Mouse (Mus musculus) layer of hippocampus, adult 6 months (tissue): ENCODE data around the gene Sugp1. TPM values are rescaled to one million over a fixed set of nuclear protein-coding genes. Genes with fewer than 3 reads are reported as not detected.
A peak's percentile ranks its signal among the peaks of the same experiment; 100 is the strongest.

ENCODE experiments used
- long read RNA-seq, 2 experiments: library from polyadenylated mRNA; unstranded; transcript quantifications; one replicate each; pipeline ENCODE4 v2.0.0; 2019 to 2020
- microRNA-seq: library from miRNA; unstranded; fragments of <30 nt; microRNA quantifications from one replicate; pipeline ENCODE4 v1.2.0, GENCODE M21; 2020
- polyA plus RNA-seq: library from polyadenylated mRNA; unstranded; fragments of <200 nt; fragmentation: Nextera tagmentation; gene quantifications from 2 replicates; pipeline ENCODE4 v1.2.3, GENCODE M21; 2021

Sugp1 gene
- 30.2 and 31.7 TPM in 2 replicates for polyA plus RNA-seq
- long read RNA-seq, experiment 1, transcript Sugp1-201 (14 exons, 2,681 nt), result major isoform, 65 of 97 reads
- long read RNA-seq, experiment 1, partial matches to known transcripts, result 15 of 97 reads
- long read RNA-seq, experiment 1, other reads (novel, unspliced or antisense), result 15 of 97 reads
- long read RNA-seq, experiment 2, transcript Sugp1-201 (14 exons, 2,681 nt), result major isoform, 245 of 346 reads
- long read RNA-seq, experiment 2, transcript Sugp1-203 (4 exons, 2,239 nt), result minor isoform, 20 of 346 reads
- long read RNA-seq, experiment 2, partial matches to known transcripts, result 15 of 346 reads
- long read RNA-seq, experiment 2, other reads (novel, unspliced or antisense), result 65 of 346 reads

DNA sequence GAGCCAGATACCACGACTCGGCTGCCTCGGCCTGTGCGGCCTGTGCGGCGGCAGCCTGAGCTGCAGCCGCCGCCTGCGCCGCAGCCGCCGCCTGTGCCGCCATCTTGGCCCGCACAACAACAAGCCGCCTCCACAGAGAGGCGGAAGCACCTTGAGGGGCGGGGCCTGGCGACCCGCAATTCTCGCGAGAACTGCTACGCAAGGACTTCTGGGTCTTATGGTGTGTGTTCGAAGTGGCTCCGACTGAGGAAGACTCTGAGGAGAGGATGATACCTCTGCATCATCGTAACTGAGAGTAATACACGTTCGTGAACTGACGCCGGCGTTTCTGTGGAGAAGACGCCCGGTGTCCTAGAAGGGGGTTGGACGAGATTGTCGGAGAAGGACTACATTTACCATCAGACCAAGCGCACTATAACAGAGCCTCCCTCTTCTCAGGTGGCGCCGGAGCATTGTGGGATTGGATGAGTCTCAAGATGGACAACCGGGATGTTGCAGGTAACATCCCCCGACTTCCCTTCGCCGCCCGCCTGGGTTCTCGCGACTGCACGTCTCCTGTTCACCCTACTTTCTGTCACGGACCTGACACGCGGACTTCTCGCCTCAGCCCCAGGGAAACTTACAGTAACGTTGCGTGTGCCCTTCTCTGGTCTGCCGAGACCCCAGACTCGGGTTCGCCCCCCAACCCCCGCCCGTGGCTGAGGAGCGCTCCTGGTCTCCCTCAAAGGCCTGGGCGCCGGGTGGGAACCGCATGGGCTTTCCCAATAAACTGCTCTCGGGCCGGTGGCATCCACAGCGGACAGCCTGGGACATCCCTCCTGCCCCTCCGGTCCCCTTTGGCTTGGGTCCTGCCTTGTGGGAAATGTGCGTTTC, at the start of gene Sugp1, which contains the start of gene Mau2:
Sugp1 (plus strand) TSS at position 231 of the 873 bp plus-strand sequence.
Mau2 (minus strand) TSS at position 152 of the 873 bp plus-strand sequence.

DNA sequence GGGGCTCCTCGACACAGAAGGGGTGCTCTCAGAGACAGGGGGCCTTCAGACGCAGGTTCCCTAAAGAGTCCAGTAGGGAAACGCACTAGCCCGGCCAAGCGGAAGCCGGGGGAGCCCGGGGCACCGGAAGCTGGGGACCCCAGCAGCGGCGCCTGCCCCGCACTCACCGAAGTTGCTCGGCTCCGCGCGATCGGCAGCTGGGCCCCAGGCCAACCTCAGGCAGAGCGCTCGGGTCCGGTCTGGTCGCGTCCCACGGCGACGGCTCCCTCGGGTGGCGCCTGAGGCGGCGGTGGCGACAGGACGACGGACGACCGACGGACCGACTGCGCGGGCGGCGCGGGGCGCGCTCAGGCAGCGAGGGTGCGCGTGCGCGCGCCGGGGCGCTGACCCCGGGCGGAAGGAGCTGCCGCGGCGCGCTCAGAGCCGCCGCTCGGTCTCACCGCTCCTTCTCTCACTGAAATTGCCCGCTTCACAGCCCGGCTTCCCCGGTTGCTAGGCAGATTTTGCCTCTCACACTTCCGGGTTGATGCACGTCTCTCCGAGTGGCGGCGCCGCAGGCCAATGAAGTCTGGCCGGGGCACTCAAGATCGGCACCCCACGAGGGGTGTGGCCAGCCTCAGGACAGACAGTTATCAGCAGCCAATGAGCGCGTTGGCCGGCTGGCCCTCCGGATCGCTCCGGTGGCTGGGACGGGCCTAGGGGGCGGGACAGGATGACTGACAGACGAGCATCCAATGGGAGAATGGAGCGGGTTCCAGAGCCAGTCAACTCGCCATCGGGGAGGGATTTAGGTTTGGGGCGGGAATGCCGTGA, 46.6 kb upstream of the Sugp1 start, which contains the start of gene Gatad2a:
Gatad2a (minus strand) TSS at position 609 of the 813 bp plus-strand sequence.

DNA sequence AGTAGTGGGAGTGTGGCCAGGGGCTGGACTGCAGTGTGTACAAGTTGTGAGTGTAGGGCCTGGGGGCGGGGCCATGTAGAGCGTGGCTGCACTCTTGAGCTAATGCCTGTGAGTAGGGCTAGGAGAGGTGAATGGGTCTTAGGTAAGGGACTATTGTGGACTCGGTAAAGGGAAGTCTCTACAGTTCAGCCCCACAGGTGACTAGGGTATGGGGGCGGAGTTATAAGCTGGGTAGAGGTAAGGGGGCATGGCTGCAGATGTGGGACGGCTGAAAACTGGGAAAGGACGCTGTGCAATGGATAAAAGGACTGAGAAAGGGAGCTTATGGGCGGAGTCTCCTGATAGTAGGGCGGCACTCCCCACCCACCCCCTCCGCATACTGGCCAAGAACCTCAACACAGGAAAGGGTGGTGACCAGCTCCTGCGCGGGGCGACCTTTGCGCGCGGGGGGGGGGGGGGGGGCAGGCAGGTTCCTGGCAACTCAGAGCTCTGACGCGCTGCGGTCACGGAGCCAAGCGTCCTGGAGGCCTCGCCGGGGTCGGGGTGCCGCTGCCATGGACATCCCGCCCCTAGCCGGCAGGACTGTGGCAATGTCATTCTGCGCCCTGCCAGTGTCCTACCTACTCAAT, 29.9 kb downstream of the Sugp1 start, which contains the start of gene Tm6sf2:
Tm6sf2 (plus strand) TSS at position 484 of the 629 bp plus-strand sequence.

GRCm38 (mm10) chr8:70083285-70083684, 40.7 kb downstream of the Sugp1 start, which contains the start of gene Hapln4:
Gene Hapln4 (plus strand): TSS chr8:70083457.

DNA sequence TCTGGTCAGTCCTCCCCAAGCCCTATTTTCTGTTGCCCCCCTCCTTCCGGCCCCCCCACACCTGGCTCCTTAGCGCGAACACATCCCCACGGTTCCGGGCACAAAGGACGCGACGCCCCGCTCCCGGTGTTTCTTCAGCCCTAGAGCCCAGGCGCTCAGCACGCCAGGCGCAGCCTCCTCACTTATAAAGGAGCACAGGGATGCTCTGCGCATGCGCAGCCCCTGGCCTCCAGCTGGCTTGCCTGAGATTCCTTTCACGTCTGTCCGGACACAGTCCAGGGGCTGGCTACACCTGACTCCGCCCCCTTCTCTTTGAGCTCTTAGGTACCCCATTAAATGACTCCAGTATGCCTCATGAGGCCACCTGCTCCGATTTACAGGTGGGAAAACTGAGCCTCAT, 78.1 kb downstream of the Sugp1 start, which contains the start of gene Ncan:
Ncan (minus strand) TSS at position 207 of the 400 bp plus-strand sequence.

Small RNAs within 50 kb of the gene (microRNA-seq; reads per million reads assigned to microRNA genes)
- gene Mir7066, result 16.1 reads per million, percentile 38 among the genes with 10 or more reads in this experiment

Other genes starting within 250 kb of the Sugp1 start
- gene Gmip, start 234.1 kb upstream of the Sugp1 start, polyA plus RNA-seq, result 1.8 TPM in 2 replicates
- gene Lpar2, start 220.4 kb upstream of the Sugp1 start, polyA plus RNA-seq, result 0.13 TPM in 2 replicates
- 61.0 and 76.0 TPM in 2 replicates for gene Pbx4, start 210.3 kb upstream of the Sugp1 start, polyA plus RNA-seq
- gene Cilp2, start 155.1 kb upstream of the Sugp1 start, polyA plus RNA-seq, result 0.59 and 0.89 TPM in 2 replicates
- 1.1 TPM in 2 replicates for gene Tssk6, start 140.6 kb upstream of the Sugp1 start, polyA plus RNA-seq
- gene Ndufa13, start 140.3 kb upstream of the Sugp1 start, polyA plus RNA-seq, result 798 and 871 TPM in 2 replicates
- gene Yjefn3, start 140.1 kb upstream of the Sugp1 start, polyA plus RNA-seq, result 68.6 and 74.2 TPM in 2 replicates
- 7.5 and 9.1 TPM in 2 replicates for gene Gatad2a, start 46.4 kb upstream of the Sugp1 start, polyA plus RNA-seq
- gene Mau2, start 79 bp upstream of the Sugp1 start, polyA plus RNA-seq, result 24.0 and 25.3 TPM in 2 replicates
- 0.40 and 0.64 TPM in 2 replicates for gene Tm6sf2, start 30.1 kb downstream of the Sugp1 start, polyA plus RNA-seq
- 51.3 and 58.1 TPM in 2 replicates for gene Hapln4, start 40.6 kb downstream of the Sugp1 start, polyA plus RNA-seq
- 121 and 139 TPM in 2 replicates for gene Ncan, start 78.1 kb downstream of the Sugp1 start, polyA plus RNA-seq
- 40.4 and 41.6 TPM in 2 replicates for gene Nr2c2ap, start 88.5 kb downstream of the Sugp1 start, polyA plus RNA-seq
- 13.6 and 15.3 TPM in 2 replicates for gene Rfxank, start 96.3 kb downstream of the Sugp1 start, polyA plus RNA-seq
- gene Borcs8, start 96.7 kb downstream of the Sugp1 start, polyA plus RNA-seq, result 101 and 107 TPM in 2 replicates
- gene Mef2b, start 96.9 kb downstream of the Sugp1 start, polyA plus RNA-seq, result 0.30 and 0.31 TPM in 2 replicates
- 27.1 and 27.6 TPM in 2 replicates for gene Tmem161a, start 129.5 kb downstream of the Sugp1 start, polyA plus RNA-seq
- 11.8 and 13.3 TPM in 2 replicates for gene Slc25a42, start 169.5 kb downstream of the Sugp1 start, polyA plus RNA-seq
- gene Sugp2, start 191.4 kb downstream of the Sugp1 start, polyA plus RNA-seq, result 28.9 and 29.7 TPM in 2 replicates
- 32.8 and 33.6 TPM in 2 replicates for gene Armc6, start 191.7 kb downstream of the Sugp1 start, polyA plus RNA-seq
- 20.5 and 21.9 TPM in 2 replicates for gene Homer3, start 240.0 kb downstream of the Sugp1 start, polyA plus RNA-seq